Mouse (Mus musculus): ENCODE measurements around the gene Sv2b. TPM values are rescaled to one million over a fixed set of nuclear protein-coding genes. Genes with fewer than 3 reads are reported as not detected.

The Sv2b gene
- total RNA-seq, 2 experiments from 2014 or later: 376 to 377 TPM

DNA sequence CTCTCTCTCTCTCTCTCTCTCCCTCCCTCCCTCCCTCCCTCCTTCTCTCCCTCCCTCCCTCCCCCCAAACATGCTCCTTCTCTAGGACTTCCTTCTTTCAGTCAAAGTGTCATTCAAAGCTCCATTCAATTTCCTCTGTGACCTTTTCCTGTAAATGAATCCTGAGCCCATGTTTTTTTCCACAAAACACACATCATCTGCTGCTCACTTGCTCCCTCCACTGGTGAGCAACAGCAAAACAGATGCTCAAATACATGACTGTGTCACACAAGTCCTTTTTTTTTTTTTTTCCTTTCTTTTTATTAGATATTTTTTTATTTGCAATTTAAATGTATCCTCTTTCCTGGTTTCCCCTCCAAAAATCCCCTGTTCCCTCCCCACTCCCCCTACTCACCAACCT is 201.6 kb downstream of the Sv2b start:
- peak; percentile 47 to 58 for DNase-seq (ENCODE audit: low spot score in 2 of 2)

GRCm38 (mm10) chr7:75103900-75104299 is 205.2 kb downstream of the Sv2b start:
- no peak for DNase-seq (ENCODE audit: low spot score in 2 of 2)

GRCm38 (mm10) chr7:75102536-75103332 is 206.3 kb downstream of the Sv2b start:
- no peak for DNase-seq (ENCODE audit: low spot score in 2 of 2)

DNA sequence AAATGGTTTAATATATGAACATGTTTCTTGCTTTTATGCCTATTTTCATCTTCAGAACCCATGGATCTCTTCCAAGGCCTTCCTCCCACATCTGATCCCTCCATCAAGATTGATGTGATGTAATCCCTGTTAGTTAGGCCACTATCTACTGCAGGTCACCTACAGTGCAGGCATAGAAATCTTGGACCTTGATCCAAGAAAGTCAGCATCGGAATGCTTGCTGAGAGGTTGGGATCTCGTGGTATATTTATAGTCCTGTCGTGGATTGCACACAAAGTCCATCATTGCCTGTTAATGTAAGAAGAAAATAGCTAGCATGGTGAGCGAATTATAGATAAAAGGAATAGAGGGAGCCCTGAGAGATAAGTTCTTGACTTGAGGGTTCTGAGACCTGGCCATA is 223.6 kb downstream of the Sv2b start:
- DNase-seq (ENCODE audit: low spot score in 2 of 2): no peak

DNA sequence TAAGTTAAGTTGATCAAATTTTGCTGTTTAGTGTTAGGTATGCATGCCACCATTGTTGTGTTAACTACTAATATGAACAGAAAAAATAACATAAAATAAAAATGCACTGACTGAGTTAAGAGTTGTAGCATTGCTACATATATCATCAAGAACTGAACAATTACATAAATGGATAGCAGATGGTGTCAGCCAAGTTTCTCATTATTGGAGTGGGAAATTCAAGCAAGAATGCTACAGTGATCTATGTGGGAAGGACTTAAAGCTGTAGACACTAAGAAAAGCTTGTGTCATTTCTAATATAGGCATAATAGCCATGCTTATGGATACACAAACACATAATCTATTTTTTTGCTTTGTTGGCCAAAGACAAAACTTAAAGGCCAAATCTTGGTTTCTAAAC is 228.9 kb downstream of the Sv2b start:
- no peak for DNase-seq (ENCODE audit: low spot score in 2 of 2)

- peak; percentile 30 to 32 for DNase-seq (ENCODE audit: low spot score in 2 of 2)
Measured at GRCm38 (mm10) chr7:75077560-75078208, 231.4 kb downstream of the Sv2b start.

Other genes with a start within 250 kb of the Sv2b start
- gene Akap13, start 146.3 kb upstream of the Sv2b start, total RNA-seq (2021): 10 to 100 TPM; 22.2 to 23.5 TPM

Data from left cerebral cortex, adult 18-20 months (tissue).